Mouse (Mus musculus): ENCODE data around the gene Usp48. TPM values are rescaled to one million over a fixed set of nuclear protein-coding genes. Genes with fewer than 3 reads are reported as not detected.

The Usp48 gene
- polyA plus RNA-seq, 1 experiment from 2014 or later: 70.3 TPM

DNA sequence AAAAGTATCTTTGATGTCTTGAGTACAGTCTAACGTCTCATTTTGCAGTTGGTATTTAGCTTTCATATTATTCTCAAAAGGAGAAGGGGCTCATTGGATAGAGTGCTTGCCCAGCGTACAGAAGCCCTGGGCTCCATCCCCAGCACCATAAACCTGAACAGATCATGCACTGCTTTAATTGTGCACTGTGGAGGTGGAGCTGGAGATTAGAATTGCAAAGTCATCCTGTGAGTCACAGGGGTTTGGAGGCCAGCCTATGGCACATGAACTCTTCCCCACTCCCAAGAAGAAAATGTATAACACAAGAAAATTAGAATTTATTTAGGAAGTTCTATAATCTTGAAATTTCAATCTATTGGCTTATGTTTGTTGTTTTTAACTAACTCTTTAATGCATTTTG lies 49.9 kb downstream of the Usp48 start:
- Histone ChIP-seq H3K36me3 (ENCODE audit: control insufficient read depth, insufficient read depth, low read length) (peaks cover 42% of the 10 kb centered on the region), H3K27ac (ENCODE audit: low read depth, low read length) (no peak overlapping the region), H3K9ac (ENCODE audit: low read depth, low read length) (no peak overlapping the region), H3K27me3 (replicated peaks; ENCODE audit: control insufficient read depth, insufficient read depth, low read length) (no peaks in the 10 kb centered on the region), H3K9me3 (ENCODE audit: control insufficient read depth, low read length) (no peaks in the 10 kb centered on the region), H3K4me1 (replicated peaks; ENCODE audit: control insufficient read depth, insufficient read depth, low read length) (peaks cover 12% of the 10 kb centered on the region), H3K4me2 (no peak overlapping the region), H3K4me3 (ENCODE audit: low read depth, low read length) (no peak overlapping the region)
- 74% methylated on average over 2 of the region's 2 CpGs for WGBS
- ATAC-seq (replicated peaks; ENCODE audit: low FRiP score) (no peak), DNase-seq (ENCODE audit: low spot score) (no peak)

GRCm38 (mm10) chr4:137646262-137646661 lies 52.7 kb downstream of the Usp48 start:
- H3K4me3 ChIP-seq (ENCODE audit: low read depth, low read length): no peak overlapping the region
- H3K4me1 ChIP-seq (replicated peaks; ENCODE audit: control insufficient read depth, insufficient read depth, low read length): peaks cover 11% of the 10 kb centered on the region
- H3K27ac ChIP-seq (ENCODE audit: low read depth, low read length): no peak overlapping the region
- H3K9ac ChIP-seq (ENCODE audit: low read depth, low read length): no peak overlapping the region
- ATAC-seq (replicated peaks; ENCODE audit: low FRiP score) (no peak), DNase-seq (ENCODE audit: low spot score) (no peak)
- no peaks in the 10 kb centered on the region for H3K9me3 ChIP-seq (ENCODE audit: control insufficient read depth, low read length)
- H3K36me3 ChIP-seq (ENCODE audit: control insufficient read depth, insufficient read depth, low read length): peaks cover 41% of the 10 kb centered on the region
- no peak overlapping the region for H3K4me2 ChIP-seq
- H3K27me3 ChIP-seq (replicated peaks; ENCODE audit: control insufficient read depth, insufficient read depth, low read length): no peaks in the 10 kb centered on the region

DNA sequence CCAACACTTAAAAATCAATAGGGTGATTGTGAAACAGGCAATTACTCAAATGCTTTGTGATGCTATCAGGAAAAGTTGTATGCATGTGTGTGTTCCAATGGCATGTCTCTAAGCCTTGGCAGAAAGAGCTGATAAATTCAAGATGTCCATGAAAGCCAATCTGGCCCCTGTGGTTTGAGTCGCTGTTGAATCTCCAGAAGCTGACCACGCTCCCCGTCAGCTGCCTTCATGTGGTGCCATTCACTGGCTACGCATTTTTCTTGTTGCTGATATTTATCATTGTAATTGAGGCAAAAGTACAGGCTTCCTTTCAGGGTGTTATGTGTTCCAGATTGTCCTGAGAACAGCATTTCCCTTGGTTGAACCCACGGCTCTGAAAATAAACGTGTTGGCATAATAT lies 54.1 kb downstream of the Usp48 start:
- DNase-seq (ENCODE audit: low spot score) (no peak), ATAC-seq (replicated peaks; ENCODE audit: low FRiP score) (no peak)
- peaks cover 4% of the 10 kb centered on the region for H3K4me1 ChIP-seq (replicated peaks; ENCODE audit: control insufficient read depth, insufficient read depth, low read length)
- no peak overlapping the region for H3K9ac ChIP-seq (ENCODE audit: low read depth, low read length)
- no peak overlapping the region for H3K27ac ChIP-seq (ENCODE audit: low read depth, low read length)
- no peaks in the 10 kb centered on the region for H3K9me3 ChIP-seq (ENCODE audit: control insufficient read depth, low read length)
- H3K27me3 ChIP-seq (replicated peaks; ENCODE audit: control insufficient read depth, insufficient read depth, low read length): no peaks in the 10 kb centered on the region
- no peak overlapping the region for H3K4me3 ChIP-seq (ENCODE audit: low read depth, low read length)
- no peak overlapping the region for H3K4me2 ChIP-seq
- WGBS: 85% methylated on average over 6 of the region's 6 CpGs
- H3K36me3 ChIP-seq (ENCODE audit: control insufficient read depth, insufficient read depth, low read length): peaks cover 44% of the 10 kb centered on the region

DNA sequence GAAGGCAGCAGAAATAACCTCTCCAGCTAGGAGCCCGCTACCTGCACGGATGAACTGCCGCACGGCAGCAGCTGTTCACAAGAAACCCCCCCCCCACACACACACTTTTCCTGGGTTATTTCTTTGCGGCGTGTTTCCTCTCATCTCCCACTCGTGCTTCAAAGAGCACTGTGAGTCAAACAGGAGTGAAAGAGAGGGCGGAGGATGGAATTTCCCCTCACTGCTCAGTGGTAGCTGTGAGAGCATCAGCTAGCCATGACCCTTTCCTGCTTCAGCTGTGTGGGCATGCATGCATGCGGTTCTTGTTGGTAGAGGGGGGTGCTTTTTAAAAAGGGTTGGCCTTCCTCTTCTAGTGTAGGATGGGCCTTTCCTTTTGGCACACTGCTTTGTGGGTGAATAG lies 54.7 kb downstream of the Usp48 start:
- H3K9me3 ChIP-seq (ENCODE audit: control insufficient read depth, low read length): no peaks in the 10 kb centered on the region
- H3K27me3 ChIP-seq (replicated peaks; ENCODE audit: control insufficient read depth, insufficient read depth, low read length): no peaks in the 10 kb centered on the region
- ATAC-seq (replicated peaks; ENCODE audit: low FRiP score) (no peak), DNase-seq (ENCODE audit: low spot score) (no peak)
- no peak overlapping the region for H3K9ac ChIP-seq (ENCODE audit: low read depth, low read length)
- peaks cover 47% of the 10 kb centered on the region for H3K36me3 ChIP-seq (ENCODE audit: control insufficient read depth, insufficient read depth, low read length)
- H3K4me1 ChIP-seq (replicated peaks; ENCODE audit: control insufficient read depth, insufficient read depth, low read length): no peaks in the 10 kb centered on the region; the same call in 1 of the 2 replicates
- H3K4me2 ChIP-seq: no peak overlapping the region
- no peak overlapping the region for H3K4me3 ChIP-seq (ENCODE audit: low read depth, low read length)
- no peak overlapping the region for H3K27ac ChIP-seq (ENCODE audit: low read depth, low read length)
- WGBS: 91% methylated on average over 9 of the region's 9 CpGs

DNA sequence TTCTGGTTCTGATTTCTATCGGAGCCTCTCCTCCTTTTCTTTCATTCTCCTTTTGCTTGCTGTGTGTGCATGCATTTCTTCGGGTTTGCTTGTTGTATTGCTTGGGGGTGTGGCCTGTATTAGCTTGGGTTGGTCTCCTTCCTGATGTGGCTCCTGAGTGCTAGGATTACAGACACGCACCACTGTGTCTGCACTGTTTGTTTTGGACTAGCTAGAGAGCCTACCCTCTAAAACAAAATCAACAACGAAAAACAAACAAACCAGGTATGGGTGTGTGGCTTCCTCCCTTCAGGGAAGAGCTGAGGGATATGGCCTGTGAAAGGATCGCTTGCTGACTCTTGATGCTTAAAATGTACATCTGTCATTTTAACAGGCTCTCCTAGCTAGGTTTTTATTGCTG lies 57.4 kb downstream of the Usp48 start:
- Histone ChIP-seq H3K4me3 (ENCODE audit: low read depth, low read length) (no peak overlapping the region), H3K9me3 (ENCODE audit: control insufficient read depth, low read length) (no peaks in the 10 kb centered on the region), H3K36me3 (ENCODE audit: control insufficient read depth, insufficient read depth, low read length) (peaks cover 39% of the 10 kb centered on the region), H3K4me2 (no peak overlapping the region), H3K4me1 (replicated peaks; ENCODE audit: control insufficient read depth, insufficient read depth, low read length) (no peaks in the 10 kb centered on the region), H3K27ac (ENCODE audit: low read depth, low read length) (0 out of 2 replicates have a peak overlapping the region, but pooled peaks have one; percentile 2), H3K9ac (ENCODE audit: low read depth, low read length) (no peak overlapping the region), H3K27me3 (replicated peaks; ENCODE audit: control insufficient read depth, insufficient read depth, low read length) (no peaks in the 10 kb centered on the region)
- 80% methylated on average over 5 of the region's 5 CpGs for WGBS
- DNase-seq (ENCODE audit: low spot score) (no peak), ATAC-seq (replicated peaks; ENCODE audit: low FRiP score) (no peak)

DNA sequence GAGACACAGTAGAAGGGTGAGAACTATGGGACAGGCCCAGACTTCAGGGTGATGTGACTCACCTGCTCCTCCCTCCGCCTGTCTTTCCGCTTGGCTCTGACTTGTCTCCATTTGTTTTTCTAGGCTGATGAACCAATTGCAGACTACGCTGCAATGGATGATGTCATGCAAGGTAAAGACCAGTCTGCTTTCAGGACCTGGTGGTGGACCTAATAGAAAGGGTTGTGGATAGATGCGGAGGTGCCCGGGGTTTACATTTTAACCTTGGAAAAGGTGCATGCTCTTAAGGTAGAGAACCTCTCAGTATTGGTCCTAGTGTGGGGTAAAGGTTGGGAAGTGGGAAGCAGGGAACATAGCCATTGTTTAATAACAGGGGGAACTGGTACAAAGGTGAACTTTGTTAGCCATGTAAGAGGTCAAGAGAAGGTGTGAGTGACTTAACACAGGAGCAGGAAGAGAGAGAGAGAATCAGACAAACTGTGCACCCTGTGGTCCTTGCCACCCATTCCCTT lies 59.3 kb downstream of the Usp48 start:
- WGBS: 98% methylated on average over 5 of the region's 5 CpGs
- Histone ChIP-seq H3K4me1 (replicated peaks; ENCODE audit: control insufficient read depth, insufficient read depth, low read length) (no peaks in the 10 kb centered on the region), H3K9ac (ENCODE audit: low read depth, low read length) (no peak overlapping the region), H3K4me2 (no peak overlapping the region), H3K27me3 (replicated peaks; ENCODE audit: control insufficient read depth, insufficient read depth, low read length) (no peaks in the 10 kb centered on the region), H3K9me3 (ENCODE audit: control insufficient read depth, low read length) (no peaks in the 10 kb centered on the region), H3K4me3 (ENCODE audit: low read depth, low read length) (no peak overlapping the region), H3K27ac (ENCODE audit: low read depth, low read length) (no peak overlapping the region), H3K36me3 (ENCODE audit: control insufficient read depth, insufficient read depth, low read length) (peaks cover 46% of the 10 kb centered on the region)
- no peak for ATAC-seq (replicated peaks; ENCODE audit: low FRiP score)
- DNase-seq (ENCODE audit: low spot score): no peak

DNA sequence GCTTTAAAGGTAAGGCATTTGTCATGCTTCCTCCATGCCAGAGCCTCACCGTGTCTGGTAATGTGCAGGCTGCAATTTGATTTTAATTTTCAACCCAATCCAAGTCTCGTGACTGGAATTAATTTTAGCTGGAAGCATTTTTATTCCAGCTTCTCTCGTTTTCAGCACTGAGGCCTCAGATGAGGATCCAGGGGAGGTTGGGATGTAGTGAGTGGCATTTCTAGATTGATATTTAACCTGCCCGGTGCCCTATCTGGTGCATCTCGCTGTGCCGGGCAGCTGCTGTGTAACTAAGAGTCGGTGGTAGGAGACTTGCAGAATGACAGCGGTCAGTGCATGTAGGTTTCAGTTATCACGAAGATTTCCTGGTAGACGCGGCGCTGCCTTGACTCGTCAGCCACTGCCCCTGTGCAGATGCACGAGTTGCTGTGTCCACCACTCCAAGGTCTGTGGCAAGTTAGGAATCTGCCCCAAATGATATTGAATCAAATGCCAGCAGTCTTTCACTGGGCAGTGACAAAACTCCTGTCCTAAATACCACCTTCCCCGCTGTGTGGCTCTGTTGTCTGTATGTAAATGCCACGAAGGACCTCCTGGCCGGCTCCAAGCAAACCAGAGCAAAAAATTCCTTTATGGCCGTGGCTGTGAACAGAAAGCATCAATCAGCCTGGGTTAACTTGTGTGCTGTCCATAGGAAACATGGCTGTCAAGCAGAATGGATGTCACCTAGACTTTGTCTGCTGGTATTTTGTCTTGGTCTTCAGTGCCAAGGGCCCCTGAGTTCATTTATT lies 61.9 kb downstream of the Usp48 start:
- peaks cover 41% of the 10 kb centered on the region for H3K36me3 ChIP-seq (ENCODE audit: control insufficient read depth, insufficient read depth, low read length)
- H3K27me3 ChIP-seq (replicated peaks; ENCODE audit: control insufficient read depth, insufficient read depth, low read length): no peaks in the 10 kb centered on the region
- H3K4me2 ChIP-seq: no peak overlapping the region
- H3K9me3 ChIP-seq (ENCODE audit: control insufficient read depth, low read length): no peaks in the 10 kb centered on the region
- DNase-seq (ENCODE audit: low spot score): no peak
- 0 out of 2 replicates have a peak, but pooled peaks cover 2% of the 10 kb centered on the region for H3K4me1 ChIP-seq (replicated peaks; ENCODE audit: control insufficient read depth, insufficient read depth, low read length)
- no peak overlapping the region for H3K27ac ChIP-seq (ENCODE audit: low read depth, low read length)
- 85% methylated on average over 18 of the region's 18 CpGs for WGBS
- no peak overlapping the region for H3K9ac ChIP-seq (ENCODE audit: low read depth, low read length)
- ATAC-seq (replicated peaks; ENCODE audit: low FRiP score): no peak
- no peak overlapping the region for H3K4me3 ChIP-seq (ENCODE audit: low read depth, low read length)

- ATAC-seq (replicated peaks; ENCODE audit: low FRiP score) (no peak), DNase-seq (ENCODE audit: low spot score) (no peak)
- Histone ChIP-seq H3K4me3 (ENCODE audit: low read depth, low read length) (no peak overlapping the region), H3K9me3 (ENCODE audit: control insufficient read depth, low read length) (no peaks in the 10 kb centered on the region), H3K27me3 (replicated peaks; ENCODE audit: control insufficient read depth, insufficient read depth, low read length) (no peaks in the 10 kb centered on the region), H3K4me1 (replicated peaks; ENCODE audit: control insufficient read depth, insufficient read depth, low read length) (0 out of 2 replicates have a peak, but pooled peaks cover 4% of the 10 kb centered on the region), H3K36me3 (ENCODE audit: control insufficient read depth, insufficient read depth, low read length) (peaks cover 28% of the 10 kb centered on the region), H3K27ac (ENCODE audit: low read depth, low read length) (no peak overlapping the region), H3K4me2 (no peak overlapping the region), H3K9ac (ENCODE audit: low read depth, low read length) (no peak overlapping the region)
- WGBS: 90% methylated on average over 8 of the region's 8 CpGs
These were observed 64.1 kb downstream of the Usp48 start for GRCm38 (mm10) chr4:137657674-137658073.

GRCm38 (mm10) chr4:137659541-137659940 lies 66.0 kb downstream of the Usp48 start:
- peaks cover 8% of the 10 kb centered on the region; the same call in 1 of the 2 replicates for H3K4me1 ChIP-seq (replicated peaks; ENCODE audit: control insufficient read depth, insufficient read depth, low read length)
- peaks cover 14% of the 10 kb centered on the region for H3K27me3 ChIP-seq (replicated peaks; ENCODE audit: control insufficient read depth, insufficient read depth, low read length)
- H3K27ac ChIP-seq (ENCODE audit: low read depth, low read length): no peak overlapping the region
- DNase-seq (ENCODE audit: low spot score) (no peak), ATAC-seq (replicated peaks; ENCODE audit: low FRiP score) (no peak)
- WGBS: 71% methylated on average over 4 of the region's 4 CpGs
- H3K9ac ChIP-seq (ENCODE audit: low read depth, low read length): no peak overlapping the region
- H3K9me3 ChIP-seq (ENCODE audit: control insufficient read depth, low read length): no peaks in the 10 kb centered on the region
- H3K36me3 ChIP-seq (ENCODE audit: control insufficient read depth, insufficient read depth, low read length): peaks cover 22% of the 10 kb centered on the region
- H3K4me3 ChIP-seq (ENCODE audit: low read depth, low read length): no peak overlapping the region
- no peak overlapping the region for H3K4me2 ChIP-seq
